Mouse (Mus musculus) spleen, adult 12 weeks (tissue): Measurements from ENCODE around the gene Gpm6b.
A peak's percentile ranks its signal among the peaks of the same experiment; 100 is the strongest.

Source experiments
- DNase-seq: peaks from one replicate; pipeline ENCODE4 v3.0.0; 2022; ENCODE audit warnings: low spot score

The Gpm6b gene

DNA sequence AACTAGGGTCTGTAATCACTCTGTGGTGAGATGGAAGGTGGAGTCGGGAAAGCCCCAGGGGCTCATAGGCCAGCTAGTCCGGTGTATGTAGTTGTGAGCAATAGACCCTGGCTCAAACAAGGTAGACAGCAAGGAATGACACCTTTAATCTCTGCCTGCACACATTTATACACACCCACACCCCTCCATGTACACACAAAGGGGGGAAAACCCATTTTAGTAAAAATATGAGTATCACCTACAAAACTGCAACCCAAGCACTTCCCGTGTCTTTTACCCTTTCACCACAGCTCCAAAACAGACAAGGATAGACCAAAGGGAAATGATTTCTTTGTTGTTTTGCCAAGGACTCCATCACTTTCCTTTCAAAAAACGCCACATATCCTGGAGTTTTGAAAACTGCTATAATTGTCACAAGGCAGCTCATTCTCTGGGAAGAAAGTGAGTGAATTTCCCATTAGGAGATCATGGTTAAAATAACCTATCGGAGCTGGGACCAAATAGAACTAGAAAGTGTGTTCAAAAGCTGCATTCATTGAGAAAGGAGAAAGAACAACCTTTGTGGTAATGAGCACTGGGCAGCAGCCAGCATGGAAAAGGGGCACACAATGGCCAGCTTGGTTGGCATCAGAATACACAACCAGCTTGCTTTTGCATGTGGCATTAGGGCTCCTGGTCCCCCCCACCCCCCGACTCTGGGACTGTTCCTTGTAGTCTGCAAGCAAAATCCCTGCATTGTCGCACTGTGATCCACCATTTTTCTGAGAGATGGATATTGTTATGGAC lies 68.9 kb downstream of the Gpm6b start:
- no peak for DNase-seq

DNA sequence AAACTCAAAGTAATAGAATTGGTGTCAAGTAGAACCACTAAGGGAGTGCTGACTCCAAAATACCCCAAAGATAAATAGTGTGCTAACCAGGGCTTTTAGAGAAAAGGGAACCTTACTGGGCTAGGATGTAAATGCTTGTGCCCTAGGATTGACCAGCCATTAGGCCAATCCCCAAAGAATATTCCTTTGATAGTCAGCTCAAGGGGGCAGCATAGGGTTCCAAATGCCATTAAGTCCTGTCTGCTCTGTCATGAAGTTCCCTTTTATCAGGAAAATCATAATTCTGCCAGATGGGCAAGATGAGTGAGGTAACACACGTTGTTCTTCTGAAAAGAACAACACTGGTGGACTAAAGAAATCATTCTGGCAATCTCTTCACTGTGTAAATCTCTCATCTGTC lies 70.1 kb downstream of the Gpm6b start:
- no peak for DNase-seq

DNA sequence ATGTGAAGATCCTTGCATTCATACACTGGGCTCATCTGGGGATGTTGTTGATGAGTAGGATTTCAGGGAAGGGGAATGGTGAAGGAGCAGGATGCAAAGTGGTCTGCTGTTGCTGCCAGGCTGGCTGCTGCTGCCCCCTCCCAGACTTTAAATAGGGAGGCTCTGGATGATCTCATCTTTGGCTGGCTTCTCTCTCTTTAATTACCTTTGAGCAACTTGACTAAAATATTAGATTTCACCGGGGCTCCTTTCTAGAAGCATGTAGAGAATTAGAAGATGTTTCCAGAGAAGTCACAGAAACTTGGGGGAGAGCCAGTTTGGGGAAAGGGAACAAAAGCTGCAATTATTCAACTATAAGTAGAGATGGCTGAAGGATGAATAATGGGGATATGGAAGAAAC lies 76.5 kb downstream of the Gpm6b start:
- DNase-seq = no peak

DNA sequence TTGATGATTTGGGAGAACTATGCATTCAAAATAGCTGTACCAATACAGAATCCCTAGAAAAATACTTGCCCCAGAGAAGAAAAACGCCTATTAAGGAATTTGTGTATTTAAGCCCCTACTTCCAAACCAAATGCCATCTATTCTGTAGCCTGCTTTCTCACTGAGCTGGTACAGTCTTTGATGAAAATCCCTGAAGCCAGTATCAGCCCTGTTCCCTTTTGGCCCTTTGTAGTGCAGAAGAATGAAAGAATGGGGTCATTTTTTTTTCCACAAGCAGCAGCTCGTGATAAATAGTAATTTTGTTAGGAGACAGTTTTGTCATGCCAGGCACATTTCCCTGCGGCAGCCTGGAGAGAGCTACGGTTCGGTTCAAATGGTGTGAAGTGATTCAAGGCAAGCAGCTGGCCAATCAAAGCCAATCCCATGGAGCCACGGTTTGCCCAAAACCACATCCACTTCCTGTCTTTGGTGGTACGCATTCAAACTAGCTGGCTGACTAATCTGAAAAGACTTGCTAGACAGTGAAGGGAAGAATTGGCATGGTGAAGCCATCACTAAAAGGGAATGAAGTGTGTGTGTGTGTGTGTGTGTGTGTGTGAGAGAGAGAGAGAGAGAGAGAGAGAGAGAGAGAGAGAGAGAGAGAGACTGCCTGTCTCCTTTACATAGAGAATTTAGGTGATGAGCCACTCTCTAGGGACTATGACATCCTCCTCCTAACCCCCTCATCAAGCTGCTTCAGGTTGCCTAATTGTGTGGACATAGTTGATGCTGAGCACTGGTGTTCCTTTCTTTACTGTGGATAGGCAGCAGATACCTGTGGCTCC lies 78.1 kb downstream of the Gpm6b start:
- DNase-seq = no peak

DNA sequence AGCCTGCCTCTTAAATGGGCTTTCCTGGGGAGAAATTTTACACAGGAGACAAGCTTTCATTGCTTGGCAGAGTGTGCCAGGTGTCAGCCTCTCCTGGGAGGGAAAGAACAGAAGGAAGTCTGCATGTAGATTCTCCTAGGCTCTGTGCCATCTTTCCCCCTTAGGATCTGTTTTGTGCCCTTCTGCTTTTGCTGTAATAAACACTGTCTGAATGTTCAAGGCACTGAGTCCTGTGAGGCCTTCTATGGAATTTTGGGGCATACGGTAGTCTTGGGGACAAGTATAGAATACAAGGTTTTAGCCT lies 78.6 kb downstream of the Gpm6b start:
- DNase-seq = no peak

DNA sequence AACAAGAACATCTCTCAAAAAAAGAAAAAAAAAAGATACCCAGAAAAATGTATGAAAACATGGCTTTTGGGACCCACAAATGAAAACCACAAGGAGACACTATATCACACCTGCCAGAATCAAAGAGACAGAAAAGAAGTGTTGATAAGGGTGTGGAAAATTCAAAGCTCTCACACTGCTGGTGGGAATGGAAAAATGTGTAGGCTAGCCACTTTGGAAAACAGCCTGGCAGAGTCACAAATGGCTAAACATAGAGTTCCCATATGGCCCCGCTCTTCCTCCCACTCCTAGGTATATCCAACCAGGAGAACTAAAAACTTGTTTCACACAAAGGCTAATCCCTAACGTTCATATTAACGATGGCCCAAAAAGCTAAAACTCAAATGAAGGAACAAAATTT lies 84.5 kb downstream of the Gpm6b start:
- no peak for DNase-seq

DNA sequence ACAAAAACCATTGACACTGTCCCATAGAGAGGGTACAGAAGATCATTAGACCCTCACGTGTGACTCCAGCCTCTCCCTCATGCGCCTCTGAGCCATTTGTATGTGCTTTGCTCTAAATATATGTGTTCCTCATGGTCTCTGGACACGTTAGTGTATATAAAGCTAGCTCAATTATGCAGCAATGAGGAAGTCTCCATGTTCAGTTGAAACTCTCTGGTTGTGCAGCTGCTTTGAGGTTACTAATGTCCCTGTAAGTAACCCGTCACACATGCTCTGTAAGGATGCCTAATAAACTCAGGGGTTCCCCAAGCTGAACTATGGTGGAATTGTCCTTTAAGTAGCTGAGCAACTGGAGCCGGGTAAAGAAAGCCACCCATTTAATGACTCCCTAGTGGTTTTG lies 88.9 kb downstream of the Gpm6b start:
- no peak for DNase-seq

DNA sequence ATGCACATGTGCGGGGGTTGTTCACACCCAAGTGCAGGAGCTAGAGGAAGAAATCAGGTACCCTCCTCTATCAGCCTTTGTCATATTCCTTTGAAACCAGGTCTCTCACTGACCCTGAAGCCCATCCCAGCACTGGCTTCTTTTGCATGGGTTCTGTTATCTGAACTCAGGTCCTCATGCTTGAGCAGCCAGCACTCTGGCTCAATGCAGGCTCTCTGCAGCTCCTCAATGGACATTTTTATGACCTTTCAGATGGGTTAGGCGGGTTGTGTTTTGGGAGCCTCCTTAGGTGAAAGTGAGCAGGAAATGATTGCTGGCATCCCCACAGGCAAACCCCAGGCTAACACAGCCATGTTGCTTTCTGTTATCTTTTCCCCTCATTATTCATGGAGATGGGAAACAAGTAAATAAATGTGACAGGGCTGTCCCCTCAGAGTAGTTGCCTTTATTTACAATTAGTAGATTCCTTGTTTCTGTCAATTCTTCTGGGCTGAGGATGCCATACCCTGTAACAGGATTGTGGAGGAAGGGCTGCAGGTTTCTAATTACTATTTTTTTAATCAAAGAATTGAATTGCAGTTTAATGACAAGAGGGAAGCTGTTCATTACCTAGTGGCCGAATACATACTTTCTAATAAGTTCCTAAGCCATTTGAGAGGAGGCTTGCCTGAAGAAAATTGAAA lies 89.6 kb downstream of the Gpm6b start:
- no peak for DNase-seq

DNA sequence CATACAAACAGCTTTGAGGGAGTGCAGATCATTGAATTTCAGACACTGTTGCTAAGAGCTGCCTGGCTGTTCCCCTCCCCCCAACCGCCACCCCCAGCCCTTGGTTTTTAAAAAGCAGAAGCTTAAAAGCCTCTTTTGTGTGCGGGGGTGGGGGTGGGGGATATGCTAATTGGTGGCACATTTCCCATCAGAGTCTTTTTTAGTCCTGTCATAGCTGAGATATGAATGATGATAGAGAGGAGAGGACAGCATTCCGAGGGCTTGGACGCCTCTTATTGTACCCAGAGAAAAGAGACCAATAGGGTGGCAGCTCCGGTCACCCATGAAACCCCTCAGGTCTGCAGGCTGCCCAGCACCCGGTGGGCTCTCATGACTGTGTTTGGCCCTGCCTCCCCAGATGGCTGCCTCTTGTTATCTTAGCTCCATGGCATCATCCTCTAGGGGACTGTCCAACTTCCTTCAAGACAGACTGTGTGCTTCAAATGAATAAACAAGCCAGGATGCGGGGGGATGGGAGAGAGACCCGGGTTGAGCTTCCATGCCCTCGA lies 90.3 kb downstream of the Gpm6b start:
- DNase-seq = no peak

DNA sequence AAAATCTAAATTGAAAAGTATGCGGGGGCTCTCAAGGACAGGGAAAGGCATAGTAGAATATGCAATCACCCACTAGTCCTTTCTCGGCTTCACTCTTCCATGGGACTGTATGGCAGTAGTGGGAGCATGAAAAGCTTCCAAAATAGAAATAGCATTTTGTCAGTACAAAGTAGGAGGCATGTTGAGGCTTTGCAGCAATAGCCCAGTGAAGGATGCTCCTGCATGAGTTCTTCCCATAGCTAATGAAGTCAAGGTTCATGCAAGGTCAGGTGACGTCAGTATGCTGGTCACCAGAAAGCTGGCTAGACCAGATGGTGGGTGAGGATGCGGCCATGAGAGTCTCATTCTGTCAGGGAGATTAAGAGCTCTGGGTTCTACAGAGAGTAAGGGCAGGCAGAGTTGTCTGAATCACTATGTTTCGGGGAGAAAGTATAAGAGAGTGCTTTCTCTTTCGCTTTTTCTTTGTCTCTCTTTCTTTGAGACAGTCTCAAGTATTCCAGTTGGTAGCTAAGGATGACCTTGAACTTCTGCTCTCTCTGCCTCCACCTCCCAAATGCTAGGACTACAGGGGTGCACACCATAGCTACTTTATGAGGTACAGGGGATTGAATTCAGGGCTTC lies 95.9 kb downstream of the Gpm6b start:
- no peak for DNase-seq

DNA sequence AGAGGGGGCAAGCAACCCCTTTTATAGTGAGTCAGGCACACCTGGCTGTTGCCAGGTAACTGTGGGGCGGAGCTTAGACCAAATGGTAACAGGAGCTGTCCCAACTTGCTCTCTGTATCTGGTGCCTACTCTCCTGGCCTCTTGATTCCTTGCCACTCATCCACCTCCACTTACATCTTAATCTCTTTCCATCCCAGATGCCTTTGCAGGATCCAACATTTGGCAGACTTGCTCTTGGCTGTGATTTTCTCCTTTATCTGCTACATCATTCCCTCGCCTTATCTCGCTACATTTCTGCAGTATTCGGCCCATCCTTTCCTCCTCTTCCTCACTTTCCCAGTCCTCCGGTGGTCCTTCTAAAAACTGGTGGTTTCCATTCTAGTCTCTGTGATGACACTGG lies 99.6 kb downstream of the Gpm6b start:
- DNase-seq = no peak

DNA sequence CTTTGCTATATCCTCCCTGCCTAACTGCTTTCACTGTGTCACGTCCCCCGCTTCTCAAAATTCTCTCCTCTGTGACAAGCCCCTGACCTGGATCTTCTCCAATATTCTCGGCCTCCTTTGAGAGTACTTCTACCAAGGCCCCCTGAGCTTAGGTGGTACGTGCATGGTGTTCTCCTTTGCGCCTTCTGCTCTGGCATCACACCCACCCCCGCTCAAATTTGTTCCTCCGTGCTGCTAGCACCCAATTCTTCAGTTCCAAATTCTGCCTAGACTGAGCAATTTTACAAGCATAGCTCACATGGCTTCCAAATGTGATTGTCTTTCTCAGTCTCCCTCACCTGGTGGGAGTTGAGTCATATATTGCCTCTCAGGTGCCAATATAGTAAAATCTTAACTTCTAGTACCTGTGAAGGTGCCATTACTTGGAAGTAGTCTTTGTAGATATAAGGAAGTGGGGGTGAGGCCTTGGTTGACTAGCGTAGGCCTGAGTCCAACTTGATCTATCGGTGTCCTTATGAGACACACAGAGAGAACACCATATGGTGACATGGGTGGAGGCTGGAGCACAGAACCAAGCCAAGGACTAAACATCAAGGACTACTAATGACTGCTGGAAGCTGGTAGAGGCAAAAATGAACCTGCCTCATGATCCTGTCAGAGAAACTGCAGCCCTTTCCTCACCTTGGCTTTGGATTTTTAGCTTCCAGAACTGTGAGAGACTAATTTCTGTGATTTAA lies 100.2 kb downstream of the Gpm6b start:
- no peak for DNase-seq

DNA sequence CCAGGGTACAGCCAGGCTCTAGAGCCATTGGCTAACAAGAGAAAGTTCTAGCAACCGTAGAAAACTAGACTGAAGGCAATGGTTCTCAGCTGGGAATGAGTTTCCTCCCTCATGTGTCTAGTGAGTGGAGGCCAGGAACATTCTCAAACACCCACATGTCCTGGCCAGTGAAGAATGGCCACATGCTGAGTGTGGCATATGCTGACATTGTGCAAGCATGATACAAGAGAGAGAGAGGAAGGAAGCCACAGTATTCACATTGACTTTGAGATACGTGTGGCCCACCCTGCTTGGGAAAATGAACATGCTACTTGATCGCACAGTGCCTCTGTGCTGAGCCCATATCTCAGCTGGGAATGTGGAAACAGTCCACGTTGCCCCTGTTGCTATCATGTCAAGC lies 101.2 kb downstream of the Gpm6b start:
- no peak for DNase-seq

DNA sequence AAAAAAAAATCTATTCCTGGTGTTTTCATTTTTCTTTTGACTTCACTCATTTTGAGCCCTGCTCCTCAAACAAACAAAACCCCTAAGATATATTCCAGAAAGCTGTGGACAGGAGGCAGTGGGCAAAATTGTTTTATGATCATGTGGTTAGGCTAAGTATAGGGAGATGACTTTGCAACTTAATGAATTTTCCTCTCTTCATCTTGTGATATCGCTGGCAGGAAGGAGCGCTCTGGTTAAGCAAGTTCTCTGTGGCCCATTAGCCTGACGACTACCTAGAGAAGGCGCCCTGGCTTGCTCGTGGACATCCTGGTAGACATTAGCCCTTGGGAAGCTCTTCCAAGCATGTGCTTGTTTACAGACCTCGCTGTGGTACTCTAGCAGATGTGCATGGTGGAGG lies 103.1 kb downstream of the Gpm6b start:
- DNase-seq = no peak

DNA sequence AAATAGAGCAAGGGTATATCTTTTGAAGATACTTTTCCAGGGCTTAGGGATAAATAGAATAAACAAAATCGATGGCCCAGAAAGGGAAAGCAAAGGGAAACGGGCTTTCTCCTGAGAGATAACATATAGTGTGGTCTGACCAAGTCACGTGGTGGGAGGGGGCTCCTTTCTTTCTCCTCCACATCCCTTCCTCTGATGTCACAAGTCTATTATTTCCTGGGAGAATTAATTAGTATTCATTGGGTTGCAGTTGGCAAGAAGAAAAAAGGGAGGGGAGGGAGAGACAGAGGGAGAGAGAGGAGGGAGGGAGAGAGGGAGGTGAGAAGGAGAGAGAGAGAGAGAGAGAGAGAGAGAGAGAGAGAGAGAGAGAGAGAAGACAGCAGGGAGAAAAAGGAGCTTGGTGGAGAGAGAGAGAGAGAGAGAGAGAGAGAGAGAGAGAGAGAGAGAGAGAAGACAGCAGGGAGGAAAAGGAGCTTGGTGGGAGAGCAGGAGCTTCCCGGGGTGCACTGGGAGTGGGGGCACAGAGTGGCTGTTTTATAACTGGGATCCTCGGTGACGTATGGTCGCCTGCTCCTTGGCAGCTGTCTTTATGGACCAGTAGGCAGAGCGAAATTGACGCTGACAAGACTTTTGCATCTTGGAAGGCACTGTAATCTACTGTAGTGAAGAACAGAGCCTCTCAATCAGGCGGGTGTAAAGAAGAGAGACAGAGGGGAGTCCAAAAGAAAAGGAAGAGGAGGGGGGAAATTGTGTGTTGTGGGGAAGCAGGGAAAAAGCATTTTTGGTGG lies 105.7 kb downstream of the Gpm6b start:
- DNase-seq = no peak

DNA sequence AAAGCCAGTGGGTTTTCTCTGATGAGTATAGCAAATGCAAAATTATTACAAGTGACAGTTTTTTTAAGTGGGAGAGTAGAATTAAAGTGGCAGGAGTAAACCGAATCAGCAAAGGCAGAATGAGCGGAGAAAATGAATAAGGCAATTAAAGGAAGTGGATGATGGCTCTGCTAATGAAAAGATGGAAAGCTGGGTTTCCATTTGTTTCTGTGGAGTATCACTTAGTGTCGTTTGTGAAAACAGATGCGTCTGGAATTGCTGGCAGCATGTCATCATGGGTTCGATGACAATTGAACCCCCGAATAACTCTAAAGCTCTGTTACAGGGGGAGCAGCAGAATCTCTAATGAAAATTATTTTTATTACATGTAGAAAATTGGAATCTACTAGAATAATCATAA lies 109.4 kb downstream of the Gpm6b start:
- no peak for DNase-seq

DNA sequence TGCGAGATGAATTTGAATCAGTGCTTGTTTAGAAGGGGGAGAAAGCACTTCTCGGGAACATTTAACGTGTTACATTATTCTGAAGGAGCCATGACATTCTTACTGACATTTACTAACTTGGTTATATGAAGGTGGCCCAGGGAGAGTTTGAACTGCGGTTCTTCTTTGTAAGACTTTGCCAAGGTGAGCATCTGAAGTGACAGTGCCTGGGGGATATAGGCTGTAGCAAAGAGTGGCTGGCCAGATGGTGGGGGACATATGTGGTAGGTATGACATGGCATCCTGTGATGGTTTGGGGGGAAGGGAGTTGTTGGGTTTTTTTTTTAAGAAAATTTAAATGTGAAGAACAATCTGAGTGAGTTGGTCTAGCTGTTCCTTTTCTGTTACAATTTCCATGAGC lies 109.9 kb downstream of the Gpm6b start:
- DNase-seq = no peak

DNA sequence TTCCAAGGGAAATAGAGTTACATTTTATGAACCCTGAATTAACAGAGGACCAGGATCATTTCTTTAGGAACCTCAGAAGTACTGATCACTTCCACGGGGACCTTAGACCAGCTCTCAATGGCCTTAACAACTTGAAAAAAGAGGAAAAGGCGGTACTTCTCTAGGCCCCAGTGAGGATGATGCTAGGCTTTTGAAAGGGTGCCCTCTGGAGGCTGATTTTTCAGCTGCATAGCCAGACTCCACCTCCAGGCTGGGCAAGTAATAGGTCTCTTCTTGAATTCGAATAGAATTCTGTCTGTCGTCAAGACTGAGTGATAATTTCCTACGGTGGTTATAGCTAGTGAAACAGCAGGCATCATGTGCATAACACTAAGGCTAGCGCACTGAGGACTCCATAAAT lies 113.1 kb downstream of the Gpm6b start:
- DNase-seq = peak; percentile 8

DNA sequence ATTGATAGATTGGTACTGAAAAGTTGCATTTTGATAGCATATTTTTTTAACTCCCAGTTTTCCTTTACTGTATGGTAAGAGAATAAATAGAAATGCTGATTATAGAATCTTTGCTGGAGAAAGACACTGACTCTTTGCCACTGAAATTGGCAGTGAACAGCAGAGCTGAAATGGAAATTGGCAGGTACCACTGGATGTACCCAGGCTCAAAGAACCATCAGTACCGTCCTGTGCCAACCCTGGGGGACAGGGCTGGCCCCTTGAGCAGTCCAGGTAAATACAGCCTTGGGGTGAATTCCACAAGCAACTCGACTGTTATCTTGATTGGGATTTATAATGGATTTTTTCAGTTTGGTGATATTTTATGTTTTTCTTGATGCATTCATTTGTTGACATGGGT lies 114.7 kb downstream of the Gpm6b start:
- no peak for DNase-seq

DNA sequence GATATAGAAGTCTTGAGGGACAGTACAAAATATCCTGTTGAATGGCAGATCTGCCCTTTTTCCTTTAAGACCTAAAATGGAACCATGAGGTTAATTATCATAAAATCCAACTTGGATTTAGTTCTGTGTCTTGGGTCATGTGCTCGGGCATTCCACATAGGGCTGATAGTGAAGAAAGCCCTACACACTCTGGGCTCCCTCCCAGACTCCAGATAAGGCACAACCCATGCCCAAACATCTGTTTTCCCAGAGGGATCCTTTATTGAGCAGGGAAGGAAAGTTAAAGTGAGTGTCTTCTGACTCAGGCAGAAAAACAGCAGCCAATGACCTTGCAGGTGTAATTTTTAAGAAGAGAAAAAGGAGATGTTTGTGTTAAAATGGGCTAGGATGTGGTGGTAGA lies 116.2 kb downstream of the Gpm6b start:
- DNase-seq = no peak

DNA sequence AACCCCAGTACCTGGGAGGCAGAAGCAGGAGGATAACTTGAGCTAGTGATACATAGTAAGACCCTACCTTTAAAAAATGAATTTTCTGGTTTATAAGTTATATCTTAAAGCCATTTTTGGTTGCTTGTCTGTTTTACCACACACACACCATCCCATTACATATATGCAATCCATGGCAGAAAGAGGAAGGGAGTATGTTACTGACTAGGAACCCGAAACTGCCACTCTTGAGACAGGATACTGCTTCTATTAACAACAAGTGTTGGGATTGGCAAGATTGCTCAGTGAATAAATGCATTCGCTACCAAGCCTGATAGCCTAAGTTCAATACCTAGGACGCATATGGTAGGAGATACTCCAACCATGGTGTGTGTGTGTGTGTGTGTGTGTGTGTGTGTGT lies 117.6 kb downstream of the Gpm6b start:
- no peak for DNase-seq
